In genomic region chr8:124567584-124567983, GRCm38 (mm10) we compare ENCODE assay signal across 23 mouse cellular contexts. TPM values are rescaled to one million over a fixed set of nuclear protein-coding genes. Genes with fewer than 3 reads are reported as not detected.
DNase-seq lines count a peak whose midpoint lies in the region; ATAC-seq and TF ChIP-seq lines count a peak whose summit lies in the region.
"Had no signal": no experiment of that assay in that cellular context is flagged by ENCODE, and none has a peak within 500 bp of the region (broad histone marks: within the 10 kb centered on the region; RNA-seq: fewer than 3 reads in every experiment).

No protein-coding gene starts in this region.

- TF ChIP-seq POLR2A in heart, adult 2 months (IDR thresholded peaks at IDR 0.05; ENCODE audit: insufficient read depth, low read depth, low read length), result no peak
- no peak for TF ChIP-seq POLR2A in cerebellum, adult 2 months (IDR thresholded peaks at IDR 0.05; ENCODE audit: borderline replicate concordance, insufficient read depth, low read length)

- no peaks in the 10 kb centered on the region for H3K36me3 ChIP-seq in heart, adult 2 months (ENCODE audit: control insufficient read depth, insufficient read depth, low read length)
- H3K36me3 ChIP-seq in lung, postnatal 0 days (ENCODE audit: insufficient read depth, low read length), result no peaks in the 10 kb centered on the region
- H3K36me3 ChIP-seq in liver, postnatal 0 days (replicated peaks; ENCODE audit: insufficient read depth, low read length), result no peaks in the 10 kb centered on the region; the same call in 1 of the 2 replicates
- H3K36me3 ChIP-seq: embryonic facial prominence, embryonic 13.5 days; limb, embryonic 13.5 days; midbrain, embryonic 12.5 days; neural tube, embryonic 12.5 days had no signal

- H3K4me2 ChIP-seq in lung, postnatal 0 days (replicated peaks; ENCODE audit: low read depth, low read length), result peak overlapping the region; percentile 14; the same call in 1 of the 2 replicates
- H3K4me2 ChIP-seq in liver, postnatal 0 days (ENCODE audit: low read depth, low read length), result peak overlapping the region; percentile 68
- H3K4me2 ChIP-seq: embryonic facial prominence, embryonic 13.5 days; limb, embryonic 13.5 days; midbrain, embryonic 12.5 days; neural tube, embryonic 12.5 days had no signal

- intact Hi-C loops in heart, adult 2 months (cut with DNase I), result no loop called here
- intact Hi-C loops in heart, postnatal 25 days (cut with DNase I), result no loop called here
- intact Hi-C loops in heart, postnatal 14 days (cut with DNase I), result no loop called here

- DNase-seq in heart, adult 2 months, result peak; percentile 42 to 56
- no peak for DNase-seq in heart, postnatal 25 days (ENCODE audit: low spot score)
- peak; percentile 57 for DNase-seq in lung, postnatal 0 days (ENCODE audit: low spot score)
- no peak for DNase-seq in lung, postnatal 4 days
- DNase-seq in heart, postnatal 14 days, result peak; percentile 48 to 56
- peak; percentile 42 for DNase-seq in liver, postnatal 0 days
- DNase-seq in cerebellum, adult 2 months, result no peak
- DNase-seq: cerebellum, postnatal 14 days; kidney, adult 18-20 months; layer of hippocampus, postnatal 36 days; right cerebral cortex, adult 18-20 months; thymus, postnatal 14 days had no signal

- H3K4me1 ChIP-seq in heart, adult 2 months (ENCODE audit: control insufficient read depth, insufficient read depth, low read length), result peaks cover 6% of the 10 kb centered on the region; the same call in 1 of the 2 replicates
- H3K4me1 ChIP-seq in lung, postnatal 0 days (ENCODE audit: insufficient read depth, low read depth, low read length), result no peaks in the 10 kb centered on the region
- H3K4me1 ChIP-seq in liver, postnatal 0 days (ENCODE audit: insufficient read depth), result peaks cover 11% of the 10 kb centered on the region; the same call in 1 of the 2 replicates
- peaks cover 33% of the 10 kb centered on the region for H3K4me1 ChIP-seq in cerebellum, adult 2 months (ENCODE audit: control insufficient read depth, insufficient read depth, low read length)
- H3K4me1 ChIP-seq: neural tube, embryonic 12.5 days had no signal

- no peaks in the 10 kb centered on the region for H3K9me3 ChIP-seq in lung, postnatal 0 days (ENCODE audit: low read length)
- H3K9me3 ChIP-seq in liver, postnatal 0 days (ENCODE audit: low read length), result no peaks in the 10 kb centered on the region
- H3K9me3 ChIP-seq: embryonic facial prominence, embryonic 13.5 days; limb, embryonic 13.5 days; midbrain, embryonic 12.5 days; neural tube, embryonic 12.5 days had no signal

- no peaks in the 10 kb centered on the region for H3K27me3 ChIP-seq in heart, adult 2 months (ENCODE audit: control insufficient read depth, insufficient read depth, low read length)
- no peaks in the 10 kb centered on the region for H3K27me3 ChIP-seq in lung, postnatal 0 days (replicated peaks; ENCODE audit: insufficient read depth, low read length)
- no peaks in the 10 kb centered on the region for H3K27me3 ChIP-seq in liver, postnatal 0 days (ENCODE audit: insufficient read depth, low read length)
- H3K27me3 ChIP-seq in cerebellum, adult 2 months (ENCODE audit: control insufficient read depth, insufficient read depth, low read length), result no peaks in the 10 kb centered on the region
- H3K27me3 ChIP-seq: embryonic facial prominence, embryonic 13.5 days; limb, embryonic 13.5 days; neural tube, embryonic 12.5 days had no signal

- 0 out of 2 replicates have a peak, but pooled peaks have one; percentile 16 for TF ChIP-seq EP300 in heart, adult 2 months (IDR thresholded peaks at IDR 0.05; ENCODE audit: insufficient read depth, low read depth, low read length)
- TF ChIP-seq EP300 in lung, postnatal 0 days (IDR thresholded peaks at IDR 0.05), result no peak
- no peak for TF ChIP-seq EP300 in liver, postnatal 0 days (IDR thresholded peaks at IDR 0.05; ENCODE audit: low read depth)

- H3K9ac ChIP-seq in heart, adult 2 months (ENCODE audit: low read depth, low read length), result no peak overlapping the region
- H3K9ac ChIP-seq in lung, postnatal 0 days (replicated peaks; ENCODE audit: low read depth), result no peak overlapping the region
- peak overlapping the region; percentile 77 for H3K9ac ChIP-seq in liver, postnatal 0 days (replicated peaks)
- H3K9ac ChIP-seq: embryonic facial prominence, embryonic 13.5 days; limb, embryonic 13.5 days; midbrain, embryonic 12.5 days; neural tube, embryonic 12.5 days had no signal

- peak; percentile 7; the same call in 1 of the 2 replicates for ATAC-seq in lung, postnatal 0 days
- ATAC-seq in liver, postnatal 0 days, result peak; percentile 4; the same call in 1 of the 2 replicates
- ATAC-seq: forebrain, embryonic 14.5 days had no signal

- no peak overlapping the region for H3K27ac ChIP-seq in heart, adult 2 months
- H3K27ac ChIP-seq in lung, postnatal 0 days (ENCODE audit: low read length), result no peak overlapping the region
- H3K27ac ChIP-seq in liver, postnatal 0 days (ENCODE audit: low read depth), result peak overlapping the region; percentile 91
- no peak overlapping the region for H3K27ac ChIP-seq in cerebellum, adult 2 months (ENCODE audit: insufficient read depth, low read length)
- H3K27ac ChIP-seq: embryonic facial prominence, embryonic 13.5 days; kidney, postnatal 0 days; limb, embryonic 13.5 days; midbrain, embryonic 12.5 days; neural tube, embryonic 12.5 days had no signal

- H3K4me3 ChIP-seq in heart, adult 2 months, result no peak overlapping the region
- H3K4me3 ChIP-seq in lung, postnatal 0 days (ENCODE audit: low read depth, low read length), result 0 out of 2 replicates have a peak overlapping the region, but pooled peaks have one; percentile 10
- H3K4me3 ChIP-seq in liver, postnatal 0 days (ENCODE audit: low read depth, low read length), result peak overlapping the region; percentile 52
- no peak overlapping the region for H3K4me3 ChIP-seq in cerebellum, adult 2 months (replicated peaks; ENCODE audit: insufficient read depth, low read depth, low read length)
- H3K4me3 ChIP-seq: embryonic facial prominence, embryonic 13.5 days; limb, embryonic 13.5 days; midbrain, embryonic 12.5 days; neural tube, embryonic 12.5 days had no signal

- no peaks in the 10 kb centered on the region for H3K79me2 ChIP-seq in heart, adult 2 months (replicated peaks; ENCODE audit: control insufficient read depth, insufficient read depth, low read length)

- WGBS in heart, adult 2 months, result 45% methylated on average over 3 of the region's 3 CpGs
- 56% methylated on average over 3 of the region's 3 CpGs for WGBS in lung, postnatal 0 days
- 58% methylated on average over 3 of the region's 3 CpGs for WGBS in liver, postnatal 0 days (ENCODE audit: insufficient replicate concordance)
- 82% methylated on average over 3 of the region's 3 CpGs for WGBS in cerebellum, adult 2 months

- no peak for TF ChIP-seq CTCF in heart, adult 2 months (IDR thresholded peaks at IDR 0.05)
- TF ChIP-seq CTCF in lung, postnatal 0 days (IDR thresholded peaks at IDR 0.05), result no peak
- no peak for TF ChIP-seq CTCF in liver, postnatal 0 days (IDR thresholded peaks at IDR 0.05; ENCODE audit: low read depth)
- TF ChIP-seq CTCF in cerebellum, adult 2 months (IDR thresholded peaks at IDR 0.05; ENCODE audit: borderline replicate concordance, insufficient read depth, low read depth, low read length), result no peak

RNA-seq across cellular contexts. Expression of gene Agt, which starts 1.9 kb away (rescaled TPM):
- 10 to 100 TPM; 10.3 to 10.5 TPM for total RNA-seq in heart, adult 2 months (2021)
- polyA plus RNA-seq in heart, adult 2 months (2012; rRNA removed), result 9.4 and 10.1 TPM in 2 replicates
- total RNA-seq in heart, postnatal 25 days (2021), result 1 to 10 TPM; 7.4 to 9.4 TPM
- 101 and 133 TPM in 2 replicates for polyA plus RNA-seq in lung, postnatal 0 days (2015; fragmentation: Nextera tagmentation; extraction: Ambion mirVana)
- total RNA-seq in heart, postnatal 14 days (2021), result 10 to 100 TPM; 13.4 to 13.5 TPM
- 782 and 883 TPM in 2 replicates for polyA plus RNA-seq in liver, postnatal 0 days (2015; fragmentation: Nextera tagmentation; extraction: Ambion mirVana)
- polyA plus RNA-seq in cerebellum, adult 2 months (2012; rRNA removed), result 125 and 129 TPM in 2 replicates
- total RNA-seq: granulocyte monocyte progenitor cell, adult 5-6 weeks; monocyte, adult 5-6 weeks had no signal
- polyA plus RNA-seq: C2C12; forebrain, embryonic 14.5 days had no signal

RNA-seq across cellular contexts. Expression of gene Capn9, which starts 8.3 kb away (rescaled TPM):
- total RNA-seq in heart, adult 2 months (2021), result not detected
- polyA plus RNA-seq in heart, adult 2 months (2012; rRNA removed), result 0.06 TPM in 1 of 2 replicates, not detected in the other
- not detected for total RNA-seq in heart, postnatal 25 days (2021)
- polyA plus RNA-seq in lung, postnatal 0 days (2015; fragmentation: Nextera tagmentation; extraction: Ambion mirVana), result 0.11 and 0.16 TPM in 2 replicates
- under 1 TPM in 1 of 2 experiments, not detected in 1; 0.10 TPM for total RNA-seq in heart, postnatal 14 days (2021)
- 0.26 TPM in 1 of 2 replicates, not detected in the other for polyA plus RNA-seq in liver, postnatal 0 days (2015; fragmentation: Nextera tagmentation; extraction: Ambion mirVana)
- polyA plus RNA-seq in cerebellum, adult 2 months (2012; rRNA removed), result 0.06 and 0.08 TPM in 2 replicates
- total RNA-seq: granulocyte monocyte progenitor cell, adult 5-6 weeks; left cerebral cortex, postnatal 14 days; monocyte, adult 5-6 weeks had no signal
- polyA plus RNA-seq: C2C12; hindbrain, embryonic 11.5 days; limb, embryonic 13.5 days; neural tube, embryonic 12.5 days had no signal

RNA-seq across cellular contexts. Expression of gene Cog2, which starts 47.0 kb away (rescaled TPM):
- total RNA-seq in heart, adult 2 months (2021), result 10 to 100 TPM; 25.9 to 28.4 TPM
- polyA plus RNA-seq in heart, adult 2 months (2012; rRNA removed), result 11.5 and 15.9 TPM in 2 replicates
- 10 to 100 TPM; 21.3 to 21.6 TPM for total RNA-seq in heart, postnatal 25 days (2021)
- polyA plus RNA-seq in lung, postnatal 0 days (2015; fragmentation: Nextera tagmentation; extraction: Ambion mirVana), result 23.5 and 24.5 TPM in 2 replicates
- total RNA-seq in heart, postnatal 14 days (2021), result 10 to 100 TPM; 22.0 to 23.7 TPM
- 9.7 and 12.1 TPM in 2 replicates for polyA plus RNA-seq in liver, postnatal 0 days (2015; fragmentation: Nextera tagmentation; extraction: Ambion mirVana)
- polyA plus RNA-seq in cerebellum, adult 2 months (2012; rRNA removed), result 38.4 and 40.7 TPM in 2 replicates

Comparison
In these comparisons a context has a peak if more than half of its experiments do, and no peak if none do; other contexts are left out.
1. DNase-seq: peak in heart, adult 2 months (2 of 2), lung, postnatal 0 days (single experiment), heart, postnatal 14 days (2 of 2) and liver, postnatal 0 days (single experiment); none in heart, postnatal 25 days (single experiment), lung, postnatal 4 days (0 of 2) and cerebellum, adult 2 months (0 of 2).
2. H3K4me3 ChIP-seq: peak in lung, postnatal 0 days (single experiment) and liver, postnatal 0 days (single experiment); none in heart, adult 2 months (single experiment) and cerebellum, adult 2 months (single experiment).